Mouse (Mus musculus): ENCODE results near the gene Mycl. TPM values are rescaled to one million over a fixed set of nuclear protein-coding genes. Genes with fewer than 3 reads are reported as not detected.

The Mycl gene
- polyA plus RNA-seq, 1 experiment from 2014 or later = 32.8 TPM

GRCm38 (mm10) chr4:122960321-122961099, 34.9 kb upstream of the Mycl start:
- ATAC-seq (ENCODE audit: insufficient number of reproducible peaks, low FRiP score, low TSS enrichment, low read depth) (peak; percentile 40), DNase-seq (ENCODE audit: low spot score) (peak; percentile 73)
- Histone ChIP-seq H3K4me2 (ENCODE audit: low read depth, severe bottlenecking) (peak overlapping the region; percentile 97), H3K9ac (ENCODE audit: low read length) (peak overlapping the region; percentile 77), H3K36me3 (ENCODE audit: control insufficient read depth, insufficient read depth, low read length) (no peaks in the 10 kb centered on the region), H3K4me1 (ENCODE audit: control insufficient read depth, insufficient read depth, low read length) (peaks cover 15% of the 10 kb centered on the region), H3K9me3 (ENCODE audit: control insufficient read depth, low read length) (no peaks in the 10 kb centered on the region), H3K4me3 (ENCODE audit: low read depth, low read length) (peak overlapping the region; percentile 67), H3K27me3 (ENCODE audit: control insufficient read depth, insufficient read depth, low read length) (no peaks in the 10 kb centered on the region), H3K27ac (replicated peaks; ENCODE audit: low read depth, low read length) (no peak overlapping the region)
- WGBS = under 1% methylated on average over 43 of the region's 43 CpGs

GRCm38 (mm10) chr4:122961100-122961567, 34.3 kb upstream of the Mycl start, which contains the start of gene Mfsd2a:
Gene Mfsd2a, minus strand, starts transcription at chr4:122961188.
- Histone ChIP-seq H3K9me3 (ENCODE audit: control insufficient read depth, low read length) (no peaks in the 10 kb centered on the region), H3K36me3 (ENCODE audit: control insufficient read depth, insufficient read depth, low read length) (no peaks in the 10 kb centered on the region), H3K27me3 (ENCODE audit: control insufficient read depth, insufficient read depth, low read length) (no peaks in the 10 kb centered on the region), H3K4me2 (ENCODE audit: low read depth, severe bottlenecking) (peak within 1 kb of the TSS; percentile 97), H3K4me1 (ENCODE audit: control insufficient read depth, insufficient read depth, low read length) (peaks cover 11% of the 10 kb centered on the region), H3K4me3 (ENCODE audit: low read depth, low read length) (peak within 1 kb of the TSS; percentile 67), H3K9ac (ENCODE audit: low read length) (peak within 1 kb of the TSS; percentile 77), H3K27ac (replicated peaks; ENCODE audit: low read depth, low read length) (no peak within 1 kb of the TSS)
- under 1% methylated on average over 27 of the region's 27 CpGs for WGBS
- DNase-seq (ENCODE audit: low spot score) = peak; percentile 88
- peak; percentile 85 for ATAC-seq (ENCODE audit: insufficient number of reproducible peaks, low FRiP score, low TSS enrichment, low read depth)

DNA sequence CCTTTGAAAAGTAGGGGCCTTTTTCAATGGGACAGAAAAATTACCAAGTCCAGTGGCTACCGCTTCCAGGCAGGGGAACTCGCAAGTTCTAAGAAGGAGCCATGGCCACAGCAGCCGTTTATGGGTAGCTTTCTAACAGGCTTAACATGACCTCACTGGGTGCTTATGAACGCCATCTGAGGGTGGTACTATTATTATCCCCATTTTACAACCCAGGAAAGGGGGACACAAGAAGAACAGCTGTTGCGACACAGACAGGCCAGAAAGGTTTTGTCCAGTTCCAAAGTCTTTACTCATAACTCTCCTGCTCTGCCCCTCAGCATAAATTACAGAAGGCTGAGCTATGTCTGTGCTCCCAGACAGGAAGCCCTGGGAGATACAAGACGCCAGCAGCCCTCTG, 33.9 kb upstream of the Mycl start:
- Histone ChIP-seq H3K36me3 (ENCODE audit: control insufficient read depth, insufficient read depth, low read length) (no peaks in the 10 kb centered on the region), H3K27me3 (ENCODE audit: control insufficient read depth, insufficient read depth, low read length) (no peaks in the 10 kb centered on the region), H3K9me3 (ENCODE audit: control insufficient read depth, low read length) (no peaks in the 10 kb centered on the region), H3K4me1 (ENCODE audit: control insufficient read depth, insufficient read depth, low read length) (peaks cover 11% of the 10 kb centered on the region), H3K4me2 (ENCODE audit: low read depth, severe bottlenecking) (peak overlapping the region; percentile 97), H3K4me3 (ENCODE audit: low read depth, low read length) (peak overlapping the region; percentile 67), H3K9ac (ENCODE audit: low read length) (no peak overlapping the region), H3K27ac (replicated peaks; ENCODE audit: low read depth, low read length) (no peak overlapping the region)
- ATAC-seq (ENCODE audit: insufficient number of reproducible peaks, low FRiP score, low TSS enrichment, low read depth) = no peak
- DNase-seq (ENCODE audit: low spot score) = peak; percentile 36
- 28% methylated on average over 6 of the region's 6 CpGs for WGBS

GRCm38 (mm10) chr4:122962751-122963150, 32.7 kb upstream of the Mycl start:
- Histone ChIP-seq H3K27ac (replicated peaks; ENCODE audit: low read depth, low read length) (no peak overlapping the region), H3K9ac (ENCODE audit: low read length) (no peak overlapping the region), H3K9me3 (ENCODE audit: control insufficient read depth, low read length) (no peaks in the 10 kb centered on the region), H3K36me3 (ENCODE audit: control insufficient read depth, insufficient read depth, low read length) (no peaks in the 10 kb centered on the region), H3K4me2 (ENCODE audit: low read depth, severe bottlenecking) (no peak overlapping the region), H3K27me3 (ENCODE audit: control insufficient read depth, insufficient read depth, low read length) (no peaks in the 10 kb centered on the region), H3K4me1 (ENCODE audit: control insufficient read depth, insufficient read depth, low read length) (peaks cover 11% of the 10 kb centered on the region), H3K4me3 (ENCODE audit: low read depth, low read length) (no peak overlapping the region)
- ATAC-seq (ENCODE audit: insufficient number of reproducible peaks, low FRiP score, low TSS enrichment, low read depth) (no peak), DNase-seq (ENCODE audit: low spot score) (no peak)
- 73% methylated on average over 8 of the region's 8 CpGs for WGBS

DNA sequence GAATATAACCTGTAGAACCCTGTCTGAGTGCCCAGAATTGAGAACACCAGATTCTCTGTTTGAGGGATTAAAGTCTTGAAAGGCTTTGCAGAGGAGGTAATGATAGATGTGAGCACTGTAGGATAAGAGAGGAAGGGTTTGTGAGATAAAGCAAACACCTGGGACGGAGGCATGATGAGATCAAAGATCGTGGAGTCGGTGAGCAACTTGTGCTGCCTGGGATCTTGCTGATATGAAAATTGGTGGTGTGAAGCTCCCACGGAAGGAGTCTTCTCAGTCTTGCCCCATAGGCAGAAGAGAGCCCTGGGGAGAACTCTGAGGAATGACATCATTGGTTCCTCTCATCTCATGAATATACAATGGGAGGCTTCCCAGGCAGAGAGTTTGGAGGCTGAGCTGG, 27.3 kb upstream of the Mycl start:
- Histone ChIP-seq H3K4me3 (ENCODE audit: low read depth, low read length) (no peak overlapping the region), H3K4me1 (ENCODE audit: control insufficient read depth, insufficient read depth, low read length) (no peaks in the 10 kb centered on the region), H3K36me3 (ENCODE audit: control insufficient read depth, insufficient read depth, low read length) (no peaks in the 10 kb centered on the region), H3K9me3 (ENCODE audit: control insufficient read depth, low read length) (no peaks in the 10 kb centered on the region), H3K27me3 (ENCODE audit: control insufficient read depth, insufficient read depth, low read length) (no peaks in the 10 kb centered on the region), H3K9ac (ENCODE audit: low read length) (no peak overlapping the region), H3K4me2 (ENCODE audit: low read depth, severe bottlenecking) (no peak overlapping the region), H3K27ac (replicated peaks; ENCODE audit: low read depth, low read length) (no peak overlapping the region)
- 74% methylated on average over 4 of the region's 4 CpGs for WGBS
- ATAC-seq (ENCODE audit: insufficient number of reproducible peaks, low FRiP score, low TSS enrichment, low read depth) = no peak
- no peak for DNase-seq (ENCODE audit: low spot score)

DNA sequence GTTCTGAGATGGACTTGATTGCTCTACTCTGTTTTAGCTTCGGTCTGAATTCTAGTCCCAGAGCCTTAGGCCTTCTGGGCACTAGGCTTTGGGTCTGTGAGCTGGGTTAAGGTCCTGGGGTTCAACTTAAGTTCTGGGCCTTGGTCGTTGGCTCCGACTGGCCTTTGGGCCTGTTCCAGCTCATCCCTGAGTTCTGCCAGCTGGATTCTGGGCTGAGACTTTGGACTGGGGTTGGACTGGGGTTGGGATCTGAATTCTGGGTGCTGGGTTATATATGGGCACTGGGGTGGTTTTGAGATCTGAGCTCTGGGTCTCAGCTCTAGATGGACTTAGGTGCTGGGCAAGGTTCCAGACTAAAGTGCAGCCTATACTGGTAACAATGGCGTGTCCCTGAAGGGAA, 24.3 kb upstream of the Mycl start:
- ATAC-seq (ENCODE audit: insufficient number of reproducible peaks, low FRiP score, low TSS enrichment, low read depth) (no peak), DNase-seq (ENCODE audit: low spot score) (no peak)
- Histone ChIP-seq H3K4me2 (ENCODE audit: low read depth, severe bottlenecking) (no peak overlapping the region), H3K36me3 (ENCODE audit: control insufficient read depth, insufficient read depth, low read length) (no peaks in the 10 kb centered on the region), H3K9me3 (ENCODE audit: control insufficient read depth, low read length) (no peaks in the 10 kb centered on the region), H3K27me3 (ENCODE audit: control insufficient read depth, insufficient read depth, low read length) (no peaks in the 10 kb centered on the region), H3K4me1 (ENCODE audit: control insufficient read depth, insufficient read depth, low read length) (no peaks in the 10 kb centered on the region), H3K27ac (replicated peaks; ENCODE audit: low read depth, low read length) (no peak overlapping the region), H3K4me3 (ENCODE audit: low read depth, low read length) (no peak overlapping the region), H3K9ac (ENCODE audit: low read length) (no peak overlapping the region)
- 87% methylated on average over 4 of the region's 4 CpGs for WGBS

- 84% methylated on average over 4 of the region's 4 CpGs for WGBS
- no peak overlapping the region for H3K4me2 ChIP-seq (ENCODE audit: low read depth, severe bottlenecking)
Observed at GRCm38 (mm10) chr4:122971646-122972045, 23.8 kb upstream of the Mycl start.

DNA sequence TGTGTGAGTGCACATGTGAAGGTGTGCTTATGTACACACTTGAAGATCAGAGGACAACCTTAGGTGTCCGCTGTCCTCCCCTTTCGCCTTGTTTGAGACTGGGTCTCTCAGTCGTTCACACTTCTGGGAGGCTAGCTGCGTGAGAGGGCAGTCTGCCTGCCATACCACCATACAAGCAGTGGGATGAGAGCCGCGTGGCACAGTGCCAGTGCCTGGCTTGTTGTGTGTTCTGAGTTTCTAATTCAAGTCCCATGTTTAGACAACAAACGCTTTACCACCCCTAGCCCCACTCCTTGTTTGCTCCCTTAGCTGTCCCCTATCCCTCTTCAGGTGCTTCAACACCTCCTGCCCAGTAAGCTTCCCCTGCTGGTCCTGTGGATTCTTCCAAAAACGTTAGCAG, 23.4 kb upstream of the Mycl start:
- ATAC-seq (ENCODE audit: insufficient number of reproducible peaks, low FRiP score, low TSS enrichment, low read depth) = no peak
- no peaks in the 10 kb centered on the region for H3K9me3 ChIP-seq (ENCODE audit: control insufficient read depth, low read length)
- no peak overlapping the region for H3K9ac ChIP-seq (ENCODE audit: low read length)
- H3K4me1 ChIP-seq (ENCODE audit: control insufficient read depth, insufficient read depth, low read length) = 0 out of 2 replicates have a peak, but pooled peaks cover 1% of the 10 kb centered on the region
- H3K4me3 ChIP-seq (ENCODE audit: low read depth, low read length) = no peak overlapping the region
- H3K36me3 ChIP-seq (ENCODE audit: control insufficient read depth, insufficient read depth, low read length) = no peaks in the 10 kb centered on the region
- no peak overlapping the region for H3K27ac ChIP-seq (replicated peaks; ENCODE audit: low read depth, low read length)
- DNase-seq (ENCODE audit: low spot score) = no peak
- 68% methylated on average over 8 of the region's 8 CpGs for WGBS
- H3K4me2 ChIP-seq (ENCODE audit: low read depth, severe bottlenecking) = no peak overlapping the region
- no peaks in the 10 kb centered on the region for H3K27me3 ChIP-seq (ENCODE audit: control insufficient read depth, insufficient read depth, low read length)

More at GRCm38 (mm10) chr4:122971646-122972045, 23.8 kb upstream of the Mycl start:
- no peak for DNase-seq (ENCODE audit: low spot score)
- H3K27ac ChIP-seq (replicated peaks; ENCODE audit: low read depth, low read length) = no peak overlapping the region
- no peaks in the 10 kb centered on the region for H3K36me3 ChIP-seq (ENCODE audit: control insufficient read depth, insufficient read depth, low read length)
- H3K4me1 ChIP-seq (ENCODE audit: control insufficient read depth, insufficient read depth, low read length) = no peaks in the 10 kb centered on the region
- no peak overlapping the region for H3K4me3 ChIP-seq (ENCODE audit: low read depth, low read length)
- H3K9ac ChIP-seq (ENCODE audit: low read length) = no peak overlapping the region
- ATAC-seq (ENCODE audit: insufficient number of reproducible peaks, low FRiP score, low TSS enrichment, low read depth) = no peak
- no peaks in the 10 kb centered on the region for H3K9me3 ChIP-seq (ENCODE audit: control insufficient read depth, low read length)
- H3K27me3 ChIP-seq (ENCODE audit: control insufficient read depth, insufficient read depth, low read length) = no peaks in the 10 kb centered on the region

Measured in limb, embryonic 11.5 days (tissue).